Mouse (Mus musculus) heart, postnatal 0 days (tissue): ENCODE measurements at regions not wholly inside any gene's neighbourhood (a gene's known extent, or its start where the extent isn't known, plus 50 kb on each side); places are given as distances from the start of the nearest gene placed in this dataset.

Experiments
- CTCF ChIP-seq: IDR thresholded peaks from 2 replicates; pipeline ENCODE4 v1.5.1; 2016; ENCODE audit warnings: antibody characterized with exemption, control low read depth, low read depth
- EP300 ChIP-seq: IDR thresholded peaks from 2 replicates; pipeline ENCODE4 v1.6.1; 2016; ENCODE audit warnings: antibody characterized with exemption, low read depth

GRCm38 (mm10) chr5:119507709-119508108, 162.8 kb upstream of the Tbx3 start:
- TF ChIP-seq CTCF, result no peak
- no peak for TF ChIP-seq EP300
